Mouse (Mus musculus): ENCODE results near the gene Mylk.
A peak's percentile ranks its signal among the peaks of the same experiment; 100 is the strongest.
"Not testable (repeated sequence)": the region's sequence is repeated elsewhere in the genome, so short reads cannot be mapped to it uniquely, and the experiment has no call there.

Gene Mylk

GRCm38 (mm10) chr16:34770127-34770526 lies 25.1 kb downstream of the Mylk start:
- DNase-seq (ENCODE audit: low spot score) = no peak

GRCm38 (mm10) chr16:34772445-34773032 lies 27.5 kb downstream of the Mylk start:
- no peak for DNase-seq (ENCODE audit: low spot score)

DNA sequence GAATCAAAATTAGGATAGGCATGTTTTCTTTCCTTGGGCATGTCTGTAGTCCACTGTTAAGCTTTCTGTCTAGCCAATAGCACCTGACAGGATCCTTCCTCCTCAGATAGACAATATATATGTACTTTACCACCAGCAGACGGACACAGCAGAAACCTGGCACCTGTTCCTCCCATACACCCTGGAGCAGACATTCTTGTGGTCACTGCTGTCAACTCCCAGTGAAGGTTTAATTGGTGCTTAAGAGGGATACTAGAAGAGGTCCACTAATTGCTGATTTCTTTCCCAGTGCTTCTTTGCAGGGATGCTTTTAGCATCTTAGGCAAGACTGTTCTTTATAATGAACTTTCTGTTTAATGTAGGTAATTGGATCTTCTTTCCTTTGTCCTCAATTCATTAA lies 37.4 kb downstream of the Mylk start:
- no peak for DNase-seq (ENCODE audit: low spot score)

DNA sequence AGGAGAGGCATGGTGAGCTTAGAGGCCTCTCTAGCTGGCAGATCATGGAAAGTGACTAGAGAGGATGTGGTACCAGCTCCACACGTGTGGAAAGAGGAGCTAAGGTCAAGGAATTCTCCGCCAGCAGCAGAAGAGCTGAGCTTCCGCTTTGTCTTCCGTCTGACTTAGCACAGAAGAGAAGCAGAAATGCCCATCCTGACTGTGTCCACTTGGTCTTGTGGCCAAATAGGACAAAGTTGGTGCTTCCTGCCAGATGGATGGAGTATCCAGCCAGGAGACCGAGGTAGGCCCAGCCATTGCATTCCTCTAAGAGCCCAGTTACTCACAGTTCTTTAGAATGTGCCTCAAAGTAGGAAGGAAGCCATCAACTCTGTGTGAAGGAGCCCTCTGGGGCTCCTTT lies 38.5 kb downstream of the Mylk start:
- DNase-seq (ENCODE audit: low spot score) = no peak

DNA sequence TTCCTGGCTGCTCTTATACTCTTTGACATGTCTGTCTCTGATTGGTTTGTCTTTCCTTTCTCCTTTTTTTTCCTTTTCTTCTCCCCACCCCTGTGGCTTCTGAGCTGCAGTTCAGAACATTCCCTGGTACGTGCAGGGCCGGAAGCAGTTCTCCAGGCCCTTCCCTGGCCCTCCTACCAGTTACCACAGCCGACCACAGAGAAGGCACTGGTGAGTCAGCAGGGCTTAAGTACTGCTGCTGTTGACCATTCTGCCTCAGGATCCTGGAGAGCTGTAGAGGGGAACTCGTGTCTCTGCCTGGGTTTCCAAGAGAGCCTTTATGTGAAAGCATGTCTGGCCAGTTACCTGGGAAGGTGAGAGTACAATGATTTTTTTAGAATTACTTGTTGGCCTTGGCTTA lies 39.7 kb downstream of the Mylk start:
- DNase-seq (ENCODE audit: low spot score) = no peak

DNA sequence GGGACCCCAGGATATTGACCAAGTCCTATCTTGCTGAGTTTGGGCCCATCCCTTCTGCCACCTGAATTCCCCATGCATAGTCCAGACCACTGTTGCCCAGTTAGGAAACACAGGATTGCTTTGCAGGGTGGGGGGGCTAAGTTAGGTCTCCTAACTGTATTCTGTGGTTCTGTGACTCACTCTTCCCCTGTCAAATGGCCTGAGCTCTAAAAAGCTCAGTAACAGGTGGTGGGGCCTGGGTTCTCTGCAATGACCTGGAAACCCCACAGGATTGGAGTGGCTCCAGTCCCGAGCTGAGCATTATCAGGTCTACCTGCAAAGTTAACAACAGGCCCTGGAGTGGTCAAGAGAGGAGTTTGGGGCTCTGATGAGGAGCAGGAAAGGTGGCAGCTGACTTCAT lies 47.5 kb downstream of the Mylk start:
- no peak for DNase-seq (ENCODE audit: low spot score)

DNA sequence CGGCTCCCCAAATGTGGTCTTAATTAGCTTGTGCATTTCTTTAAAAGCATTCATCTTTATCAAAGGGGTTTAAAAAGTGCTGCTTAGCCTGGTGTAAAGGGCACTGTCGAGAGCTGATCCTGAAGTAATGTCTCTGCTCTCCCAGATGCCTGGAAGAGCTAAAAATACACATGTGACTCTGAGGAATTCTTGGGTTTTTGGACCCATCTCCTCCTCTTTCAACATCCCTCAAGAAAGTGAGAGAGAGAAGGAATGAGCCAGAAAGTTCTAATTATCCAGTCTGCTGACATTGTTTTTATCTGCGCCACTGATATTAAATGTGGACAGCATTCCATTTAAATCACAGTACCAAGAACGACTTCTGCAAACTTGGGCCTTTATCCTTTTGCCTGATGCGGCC lies 48.0 kb downstream of the Mylk start:
- DNase-seq (ENCODE audit: low spot score) = no peak

DNA sequence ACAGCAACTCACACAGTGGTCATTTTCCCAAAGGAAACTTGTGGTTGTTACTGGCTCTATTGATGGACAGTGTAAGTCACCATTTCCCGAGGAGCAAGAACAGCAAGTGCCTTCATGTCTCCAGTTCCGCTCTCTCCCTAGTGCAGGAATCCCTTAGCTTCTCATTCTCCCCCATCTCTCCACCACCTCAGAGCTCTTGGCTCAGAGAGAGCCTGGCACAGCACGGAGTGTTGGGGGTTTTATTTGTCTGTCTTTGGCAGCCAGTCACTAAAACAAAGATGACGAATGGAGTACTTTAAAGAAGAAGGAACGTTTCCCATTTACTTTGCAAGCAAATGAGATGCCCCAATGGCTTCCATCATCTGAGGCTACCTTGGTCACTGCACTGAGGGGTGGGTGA lies 56.2 kb downstream of the Mylk start:
- DNase-seq (ENCODE audit: low spot score) = no peak

DNA sequence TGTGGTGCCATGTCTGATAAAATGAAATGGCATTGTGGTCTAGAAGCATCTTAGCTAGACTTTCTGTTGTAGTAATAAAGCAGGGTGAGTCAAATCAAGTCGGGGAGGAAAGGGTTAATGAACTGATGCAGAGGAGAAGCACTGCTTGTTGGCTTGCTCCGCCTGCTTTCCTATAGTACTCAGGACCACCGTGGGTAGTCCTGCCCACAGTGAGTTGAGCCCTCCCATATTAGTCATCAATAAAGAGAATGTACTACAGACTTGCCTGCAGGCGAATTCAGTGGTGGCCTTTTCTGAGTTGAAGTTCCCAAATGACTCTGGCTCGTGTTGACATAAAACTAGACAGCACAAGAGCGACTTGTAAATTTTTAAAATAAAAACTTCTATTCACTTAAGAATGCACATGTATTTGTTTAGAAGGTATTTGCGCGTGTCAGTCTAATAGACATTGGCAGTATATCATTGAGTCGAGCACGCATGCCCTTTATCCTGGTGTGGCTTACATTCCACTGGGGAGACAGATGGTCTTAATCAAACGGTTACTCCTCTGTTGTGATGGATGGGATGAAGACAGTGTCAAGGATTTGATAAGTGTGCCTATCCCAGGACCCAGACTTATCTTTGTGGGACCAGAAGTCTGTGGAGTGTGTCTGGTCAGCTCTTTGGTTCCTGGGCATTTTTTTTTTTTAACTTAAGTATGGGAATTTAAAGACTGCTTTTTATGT lies 59.4 kb downstream of the Mylk start:
- peak; percentile 13 for DNase-seq (ENCODE audit: low spot score)

- DNase-seq (ENCODE audit: low spot score) = peak; percentile 85
Measured at GRCm38 (mm10) chr16:34806883-34807767, 62.1 kb downstream of the Mylk start.

DNA sequence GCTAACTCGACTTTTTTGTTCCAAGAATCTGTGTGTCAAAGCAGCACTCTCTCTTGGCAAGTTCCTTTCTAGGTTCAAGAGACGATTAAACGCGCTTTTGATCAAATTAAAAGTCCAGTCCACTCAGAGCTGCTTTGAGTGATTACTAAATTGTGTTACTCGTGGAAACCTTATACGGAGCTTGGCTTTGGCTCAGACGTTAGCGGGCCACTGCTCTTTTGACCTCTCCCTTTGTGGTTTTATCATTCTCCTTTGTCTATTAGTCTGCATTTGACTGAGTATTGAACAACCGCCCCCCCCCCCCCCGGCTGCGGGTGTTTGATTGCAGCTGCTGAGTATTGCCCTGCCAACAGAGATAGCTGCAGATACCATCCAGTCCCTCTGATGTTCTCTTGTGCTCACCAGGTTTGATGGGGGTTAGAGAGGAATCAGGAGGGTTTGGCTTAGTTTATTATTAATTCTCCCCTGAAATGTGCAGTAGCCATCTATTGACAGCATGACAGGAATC lies 62.8 kb downstream of the Mylk start:
- DNase-seq (ENCODE audit: low spot score) = no peak

DNA sequence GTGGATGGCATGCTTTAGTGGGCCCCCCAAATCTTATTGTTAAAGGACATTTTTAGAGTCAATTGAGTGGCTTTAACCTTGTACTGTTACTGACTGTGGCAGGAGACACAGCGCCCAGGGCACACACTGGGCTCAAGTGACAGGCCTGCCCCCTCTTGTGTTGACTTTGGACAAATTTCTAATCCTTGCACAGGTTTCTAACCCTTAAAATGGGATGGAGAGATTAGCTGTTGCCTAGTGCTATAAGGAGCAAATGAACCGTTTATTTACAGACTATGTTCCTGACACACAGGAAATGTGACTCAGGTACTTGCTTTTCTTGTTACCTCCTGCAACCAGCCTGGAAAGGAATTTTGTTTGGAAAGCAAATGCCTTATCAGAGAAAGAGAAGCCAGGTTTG lies 67.2 kb downstream of the Mylk start:
- DNase-seq (ENCODE audit: low spot score) = no peak

DNA sequence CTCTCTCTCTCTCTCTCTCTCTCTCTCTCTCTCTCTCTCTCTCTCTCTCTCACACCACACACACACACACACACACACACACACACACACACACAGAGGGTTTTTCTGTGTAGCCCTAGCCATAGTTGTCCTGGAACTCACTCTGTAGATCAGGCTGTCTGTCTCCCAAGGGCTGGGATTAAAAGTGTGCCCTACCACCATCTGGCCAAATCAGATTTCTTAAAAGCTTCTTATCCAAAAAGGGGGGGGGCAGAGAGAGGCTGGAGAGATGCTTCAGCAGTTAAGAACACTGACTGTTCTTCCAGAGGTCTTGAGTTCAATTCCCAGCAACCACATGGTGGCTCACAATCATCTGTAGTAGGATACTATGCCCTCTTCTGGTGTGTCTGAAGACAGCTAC lies 68.2 kb downstream of the Mylk start:
- DNase-seq (ENCODE audit: low spot score) = not testable (repeated sequence)

DNA sequence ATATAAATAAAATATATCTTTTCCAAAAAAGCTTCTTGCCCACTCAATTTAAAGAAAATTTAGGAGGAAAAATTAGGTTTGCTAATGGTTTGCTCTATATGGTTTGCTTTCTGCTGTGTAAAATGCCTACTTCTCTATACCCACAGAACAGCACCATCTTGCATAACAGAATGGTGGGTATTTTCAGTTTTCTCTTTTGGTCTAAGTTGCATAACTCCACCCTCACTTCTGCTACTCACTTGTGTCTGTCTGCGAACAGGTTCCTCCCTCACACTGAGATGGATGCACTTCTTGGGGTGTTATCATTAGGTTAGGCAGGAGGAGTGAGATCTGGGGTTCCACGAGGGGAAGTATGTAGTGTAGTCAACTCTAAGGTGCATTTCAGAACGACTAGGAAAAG lies 68.6 kb downstream of the Mylk start:
- no peak for DNase-seq (ENCODE audit: low spot score)

- no peak for DNase-seq (ENCODE audit: low spot score)
Measured at GRCm38 (mm10) chr16:34814612-34815011, 69.6 kb downstream of the Mylk start.

GRCm38 (mm10) chr16:34816548-34816947 lies 71.5 kb downstream of the Mylk start:
- no peak for DNase-seq (ENCODE audit: low spot score)

DNA sequence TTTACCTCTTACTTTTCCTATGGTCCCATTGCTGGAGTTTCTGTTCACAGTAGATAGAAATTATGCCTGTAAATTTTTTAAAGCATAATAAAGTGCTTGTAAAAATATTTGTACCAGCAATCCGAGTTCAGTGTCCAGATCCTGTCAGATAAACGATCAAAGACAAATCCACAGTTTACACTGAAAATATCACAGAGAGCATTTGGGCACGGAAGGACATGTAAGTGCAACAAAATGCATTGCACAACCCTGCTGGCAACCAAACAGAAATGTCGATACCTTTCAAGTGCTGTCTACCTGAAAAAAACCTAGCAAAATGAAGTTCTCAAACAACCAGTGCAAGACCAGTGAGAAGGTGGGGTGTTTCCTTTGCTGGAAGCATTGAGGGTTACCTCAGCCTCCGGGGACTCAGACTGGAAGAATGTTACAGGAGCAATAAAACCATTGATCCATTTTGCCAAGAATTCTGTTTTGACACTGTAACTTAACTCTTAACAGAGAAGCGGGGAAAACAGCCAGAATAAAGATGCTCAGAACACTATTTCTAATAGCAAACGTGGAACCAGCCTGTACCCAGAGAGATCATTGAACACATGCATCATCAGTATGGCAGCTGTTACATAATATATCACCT lies 80.2 kb downstream of the Mylk start:
- no peak for DNase-seq (ENCODE audit: low spot score)

GRCm38 (mm10) chr16:34834477-34834876 lies 89.5 kb downstream of the Mylk start:
- DNase-seq (ENCODE audit: low spot score) = no peak

DNA sequence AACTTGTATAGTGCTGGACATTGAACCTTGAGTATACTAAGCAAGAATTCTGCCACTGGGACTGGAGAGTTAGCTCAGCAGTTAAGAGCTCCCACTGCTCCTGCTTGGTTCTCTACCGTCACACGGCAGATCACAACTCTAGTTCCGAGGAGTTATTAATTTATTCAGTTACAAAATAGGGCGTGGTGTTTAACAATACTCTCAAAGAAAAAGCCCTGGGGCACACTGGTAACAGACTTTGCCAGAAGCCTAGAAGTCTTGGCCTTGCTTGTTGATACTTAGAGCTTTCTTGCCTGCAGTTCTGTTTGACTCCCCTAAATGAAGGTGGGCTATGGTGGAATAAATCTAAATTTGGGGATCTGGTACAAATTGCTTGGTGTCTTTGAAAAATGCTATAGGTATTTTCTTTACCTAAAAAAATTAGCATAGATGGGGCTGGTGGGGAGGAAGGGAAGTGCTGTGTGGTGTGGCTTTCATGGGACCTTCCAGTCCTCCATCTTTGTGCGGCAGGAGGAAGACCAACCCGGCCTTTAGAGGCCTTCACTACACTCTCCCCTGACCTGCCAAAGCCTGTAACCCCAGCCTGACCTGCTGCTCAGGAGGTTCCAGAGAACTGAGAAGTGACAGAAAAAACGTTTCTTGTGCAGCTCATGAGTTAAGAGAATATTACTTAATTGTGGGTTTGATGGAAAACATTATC lies 94.1 kb downstream of the Mylk start:
- no peak for DNase-seq (ENCODE audit: low spot score)

- no peak for DNase-seq (ENCODE audit: low spot score)
Measured at GRCm38 (mm10) chr16:34839704-34840331, 94.8 kb downstream of the Mylk start.

GRCm38 (mm10) chr16:34844783-34845182 lies 99.8 kb downstream of the Mylk start:
- DNase-seq (ENCODE audit: low spot score) = no peak

All from yolk sac, embryonic 10.5 days (tissue).